7 mouse cellular contexts compared by ENCODE assay signal in genomic region chr9:75361699-75362098, GRCm38 (mm10). TPM values are rescaled to one million over a fixed set of nuclear protein-coding genes. Genes with fewer than 3 reads are reported as not detected.
DNase-seq lines count a peak whose midpoint lies in the region; ATAC-seq and TF ChIP-seq lines count a peak whose summit lies in the region.

No protein-coding gene starts in this region.

- no peaks in the 10 kb centered on the region for H3K9me3 ChIP-seq in G1E (replicated peaks)

- no peak; the same call in 1 of the 2 replicates for ATAC-seq in G1E (ENCODE audit: extremely low read depth, insufficient number of reproducible peaks, low FRiP score, poor library complexity, severe bottlenecking)

- no peaks in the 10 kb centered on the region for H3K36me3 ChIP-seq in G1E (replicated peaks)

- H3K27me3 ChIP-seq in G1E (ENCODE audit: insufficient read depth, low read length) = peaks cover 18% of the 10 kb centered on the region

- peak; percentile 42 for DNase-seq in G1E (ENCODE audit: low spot score)
- peak; percentile 39 for DNase-seq in adrenal gland, adult 8-10 months
- peak; percentile 81 for DNase-seq in embryo, embryonic 10.5 days (ENCODE audit: low spot score)
- peak; percentile 79 to 92 for DNase-seq in heart, postnatal 10 days
- DNase-seq in layer of hippocampus, postnatal 10 days (ENCODE audit: low spot score in 2 of 2) = peak; percentile 72 to 76
- peak; percentile 56 for DNase-seq in mesoderm, embryonic 11.5 days (ENCODE audit: low read depth, low spot score)
- DNase-seq in spleen, postnatal 10 days (ENCODE audit: low spot score in 2 of 2) = peak; percentile 63 to 90

- peaks cover 12% of the 10 kb centered on the region for H3K4me1 ChIP-seq in G1E (ENCODE audit: insufficient read depth, low read depth, low read length)

- TF ChIP-seq CTCF in G1E (IDR thresholded peaks at IDR 0.05; ENCODE audit: low read depth, low read length) = peak; percentile 65

- intact Hi-C loops in heart, postnatal 10 days (cut with DNase I) = loop anchor here (1.0 to 5.0 kb wide), 4 partner anchors 73 to 221 kb away; no protein-coding TSS in a partner anchor

- H3K4me3 ChIP-seq in G1E (ENCODE audit: low read depth, low read length) = no peak overlapping the region

RNA-seq across cellular contexts. Expression of gene Bcl2l10, which starts 14.1 kb away (rescaled TPM):
- total RNA-seq in G1E (2014; fragmentation: Nextera tagmentation) (not detected in 2 replicates), G1E (2017) (0.12 and 0.33 TPM in 2 replicates)
- polyA plus RNA-seq in G1E (2012) = not detected in 2 replicates
- total RNA-seq in adrenal gland, adult 8-10 months (2022) = under 1 TPM in 2 of 4 experiments, not detected in 2; 0.41 to 0.97 TPM
- not detected for total RNA-seq in heart, postnatal 10 days (2021)
- total RNA-seq in layer of hippocampus, postnatal 10 days (2021) = not detected

RNA-seq across cellular contexts. Expression of gene Mapk6, which starts 48.1 kb away (rescaled TPM):
- total RNA-seq in G1E (2014; fragmentation: Nextera tagmentation) (49.2 and 57.6 TPM in 2 replicates), G1E (2017) (45.2 and 49.2 TPM in 2 replicates)
- polyA plus RNA-seq in G1E (2012) = 6.2 and 7.6 TPM in 2 replicates
- total RNA-seq in adrenal gland, adult 8-10 months (2022) = 10 to 100 TPM; 31.4 to 49.5 (median 36.9) TPM
- 10 to 100 TPM; 47.8 to 49.8 TPM for total RNA-seq in heart, postnatal 10 days (2021)
- 10 to 100 TPM; 55.7 to 57.8 TPM for total RNA-seq in layer of hippocampus, postnatal 10 days (2021)

RNA-seq across cellular contexts. Expression of gene Gnb5, which starts 55.6 kb away (rescaled TPM):
- not detected in 2 replicates for total RNA-seq in G1E (2014; fragmentation: Nextera tagmentation)
- 0.17 and 0.66 TPM in 2 replicates for total RNA-seq in G1E (2017)
- polyA plus RNA-seq in G1E (2012) = not detected in 2 replicates
- 10 to 100 TPM; 56.0 to 79.4 (median 66.8) TPM for total RNA-seq in adrenal gland, adult 8-10 months (2022)
- total RNA-seq in heart, postnatal 10 days (2021) = 10 to 100 TPM; 32.8 to 33.3 TPM
- total RNA-seq in layer of hippocampus, postnatal 10 days (2021) = 100 to 1,000 TPM; 105 to 110 TPM

Comparison
In these comparisons a context has a peak if more than half of its experiments do, and no peak if none do; other contexts are left out.
1. RNA of gene Gnb5, which starts 55.6 kb away (total RNA-seq): 105 to 110 TPM in layer of hippocampus, postnatal 10 days, 56.0 to 79.4 TPM in adrenal gland, adult 8-10 months and 32.8 to 33.3 TPM in heart, postnatal 10 days; 0.17 to 0.66 TPM in G1E; every median in the first group is over 10 times any median in the second.
2. Peak in every context shown above with its lines, with median percentiles within 50 percentile points of each other: DNase-seq.